Mouse (Mus musculus) heart, postnatal 10 days (tissue): ENCODE measurements at regions not wholly inside any gene's neighbourhood (a gene's known extent, or its start where the extent isn't known, plus 50 kb on each side); places are given as distances from the start of the nearest gene placed in this dataset.

ENCODE experiments used
- DNase-seq, 2 experiments: peaks; one replicate each; pipeline ENCODE4 v3.0.0; 2021
- intact Hi-C: fragments of 180-260 bp; cut with DNase I; formaldehyde crosslinking; loops from one replicate; pipeline ENCODE4 v1.15.1; 2025

GRCm38 (mm10) chr1:194345304-194346033 is 272.5 kb upstream of the Plxna2 start:
- intact Hi-C loops = no loop called here
- DNase-seq = no peak

GRCm38 (mm10) chr1:194342568-194342967 is 275.4 kb upstream of the Plxna2 start:
- intact Hi-C loops = no loop called here

GRCm38 (mm10) chr1:194341758-194342157 is 276.3 kb upstream of the Plxna2 start:
- DNase-seq = no peak
- intact Hi-C loops = no loop called here

More at GRCm38 (mm10) chr1:194342568-194342967, 275.4 kb upstream of the Plxna2 start:
- no peak for DNase-seq

- intact Hi-C loops = no loop called here
- peak; percentile 30 to 32 for DNase-seq
Measured at GRCm38 (mm10) chr1:194334752-194335719, 283.0 kb upstream of the Plxna2 start.

- intact Hi-C loops = no loop called here
- DNase-seq = no peak
Measured at GRCm38 (mm10) chr1:194332639-194333038, 285.4 kb upstream of the Plxna2 start.

- intact Hi-C loops = no loop called here
- DNase-seq = no peak
Measured at GRCm38 (mm10) chr1:194330471-194330870, 287.5 kb upstream of the Plxna2 start.

GRCm38 (mm10) chr1:194320320-194321036 is 297.5 kb upstream of the Plxna2 start:
- intact Hi-C loops = no loop called here

GRCm38 (mm10) chr1:194318351-194318750 is 299.7 kb upstream of the Plxna2 start:
- no peak for DNase-seq
- intact Hi-C loops = no loop called here

More at GRCm38 (mm10) chr1:194320320-194321036, 297.5 kb upstream of the Plxna2 start:
- no peak for DNase-seq

GRCm38 (mm10) chr1:194315593-194315992 is 302.4 kb upstream of the Plxna2 start:
- DNase-seq = no peak
- intact Hi-C loops = no loop called here

- intact Hi-C loops = no loop called here
- DNase-seq = no peak
Measured at GRCm38 (mm10) chr1:194310373-194310772, 307.6 kb upstream of the Plxna2 start.

- intact Hi-C loops = no loop called here
- DNase-seq = no peak
Measured at GRCm38 (mm10) chr1:194308648-194309047, 309.4 kb upstream of the Plxna2 start.

- no peak for DNase-seq
- intact Hi-C loops = no loop called here
Measured at GRCm38 (mm10) chr1:194303951-194304350, 314.1 kb upstream of the Plxna2 start.

GRCm38 (mm10) chr1:194302775-194303174 is 315.2 kb upstream of the Plxna2 start:
- intact Hi-C loops = no loop called here

GRCm38 (mm10) chr1:194281941-194282340 is 336.1 kb upstream of the Plxna2 start:
- no peak for DNase-seq
- intact Hi-C loops = no loop called here

More at GRCm38 (mm10) chr1:194302775-194303174, 315.2 kb upstream of the Plxna2 start:
- no peak for DNase-seq

GRCm38 (mm10) chr1:194268028-194268427 is 350.0 kb upstream of the Plxna2 start:
- no peak for DNase-seq
- intact Hi-C loops = no loop called here

- intact Hi-C loops = no loop called here
- no peak for DNase-seq
Measured at GRCm38 (mm10) chr1:194262374-194262773, 355.6 kb upstream of the Plxna2 start.

GRCm38 (mm10) chr1:194259957-194260356 is 358.1 kb upstream of the Plxna2 start:
- intact Hi-C loops = no loop called here
- no peak for DNase-seq

- no peak for DNase-seq
- intact Hi-C loops = no loop called here
Measured at GRCm38 (mm10) chr1:194244776-194245366, 373.1 kb upstream of the Plxna2 start.

GRCm38 (mm10) chr1:194241111-194241510 is 376.9 kb upstream of the Plxna2 start:
- DNase-seq = no peak
- intact Hi-C loops = no loop called here

- peak in 1 of 2 experiments; percentile 3 for DNase-seq
- intact Hi-C loops = no loop called here
Measured at GRCm38 (mm10) chr1:194231206-194231605, 386.8 kb upstream of the Plxna2 start.
